Mouse (Mus musculus): ENCODE results near the gene Sec16b.

DNA sequence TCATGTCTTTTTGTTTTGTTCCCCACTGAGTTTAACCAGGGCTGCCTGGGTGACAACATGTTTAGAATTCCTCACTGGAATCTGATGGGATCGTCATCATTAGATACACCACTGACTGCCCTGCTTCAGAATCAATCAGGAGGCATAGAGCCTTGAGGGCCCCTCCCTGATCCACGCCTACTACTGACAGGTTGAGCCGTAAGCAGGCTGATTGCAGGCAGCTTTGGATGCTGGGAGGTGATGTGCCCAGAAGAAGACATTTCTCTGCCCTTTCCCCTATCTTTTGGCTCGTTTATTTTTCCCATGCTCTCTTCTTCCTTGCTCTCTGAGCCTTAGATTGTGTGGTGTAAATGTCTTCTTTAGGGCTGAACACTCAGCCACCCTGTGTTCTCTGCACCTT lies 7.8 kb downstream of the Sec16b start:
- TF ChIP-seq ELF1 (IDR thresholded peaks at IDR 0.05; ENCODE audit: low read depth, low read length), result no peak
- no peak for TF ChIP-seq POLR2A (IDR thresholded peaks at IDR 0.05; ENCODE audit: low read depth, low read length)
- no peak for TF ChIP-seq POLR2AphosphoS2 (IDR thresholded peaks at IDR 0.05; ENCODE audit: low read depth, low read length)
- no peak for TF ChIP-seq CTCF (conservative IDR thresholded peaks at IDR 0.05 in 1 of 2, IDR thresholded peaks at IDR 0.05 in 1 of 2; ENCODE audit: low read depth in 2 of 2, low read length in 2 of 2)
- TF ChIP-seq MAZ (IDR thresholded peaks at IDR 0.05; ENCODE audit: low read depth, low read length), result no peak
- TF ChIP-seq EP300 (IDR thresholded peaks at IDR 0.05; ENCODE audit: low read length), result no peak
- TF ChIP-seq IRF4 (IDR thresholded peaks at IDR 0.05; ENCODE audit: low read depth, low read length), result no peak
- TF ChIP-seq CHD2 (IDR thresholded peaks at IDR 0.05; ENCODE audit: low read length), result no peak
